Mouse (Mus musculus) kidney, embryonic 15.5 days (tissue): ENCODE results near the gene Fbp1. TPM values are rescaled to one million over a fixed set of nuclear protein-coding genes. Genes with fewer than 3 reads are reported as not detected.

Experiments used
- ATAC-seq: fragments of 200-750 bp; cut with Nextera tagmentation; replicated peaks from 2 replicates; pipeline ENCODE4 v1.8.0; 2017; ENCODE audit warnings: moderate TSS enrichment; ENCODE audit not compliant: low FRiP score
- H3K27ac ChIP-seq: fragments of 300-500 bp; sonication (generic); 2 replicates; pipeline ENCODE4 v1.5.1; 2015; ENCODE audit warnings: mild to moderate bottlenecking, inconsistent platforms
- H3K27me3 ChIP-seq: fragments of 300-500 bp; sonication (generic); 2 replicates; pipeline ENCODE4 v1.6.1; 2015; ENCODE audit warnings: inconsistent platforms
- H3K36me3 ChIP-seq: fragments of 300-500 bp; sonication (generic); 2 replicates; pipeline ENCODE4 v1.6.1; 2015; ENCODE audit warnings: inconsistent platforms
- H3K4me1 ChIP-seq: fragments of 300-500 bp; sonication (generic); 2 replicates; pipeline ENCODE4 v1.6.1; 2015; ENCODE audit warnings: inconsistent platforms
- H3K4me2 ChIP-seq: fragments of 300-500 bp; sonication (generic); 2 replicates; pipeline ENCODE4 v1.6.1; 2015; ENCODE audit warnings: moderate library complexity, mild to moderate bottlenecking, inconsistent platforms
- H3K4me3 ChIP-seq: fragments of 300-500 bp; sonication (generic); replicated peaks from 2 replicates; pipeline ENCODE4 v1.5.1; 2015; ENCODE audit warnings: mild to moderate bottlenecking, inconsistent platforms
- H3K9ac ChIP-seq: fragments of 300-500 bp; sonication (generic); 2 replicates; pipeline ENCODE4 v1.6.1; 2015; ENCODE audit warnings: mild to moderate bottlenecking, inconsistent platforms
- H3K9me3 ChIP-seq: fragments of 300-500 bp; sonication (generic); replicated peaks from 2 replicates; pipeline ENCODE4 v1.6.1; 2016; ENCODE audit warnings: inconsistent platforms
- WGBS: fragments of 180-500 bp; shearing (Covaris S2); methylation state at CpG from one replicate; pipeline ENCODE4 v1.1.7; 2015; ENCODE audit warnings: mixed read lengths; 5-methylcytosine and 5-hydroxymethylcytosine counted together
- polyA plus RNA-seq: library from polyadenylated mRNA; unstranded; fragments of >200 nt; fragmentation: Nextera tagmentation; extraction: Ambion mirVana; gene quantifications from 2 replicates; pipeline ENCODE4 v1.2.1, GENCODE M21; 2015

Fbp1 gene
- polyA plus RNA-seq, 1 experiment from 2014 or later, result 42.4 TPM

- H3K9ac ChIP-seq, result no peak overlapping the region
These were observed 5.2 kb downstream of the Fbp1 start for GRCm38 (mm10) chr13:62882856-62883255.

GRCm38 (mm10) chr13:62881336-62881735 is 6.7 kb downstream of the Fbp1 start:
- Histone ChIP-seq H3K4me3 (no peak overlapping the region), H3K4me1 (peaks cover 7% of the 10 kb centered on the region; the same call in 1 of the 2 replicates), H3K27me3 (0 out of 2 replicates have a peak, but pooled peaks cover 3% of the 10 kb centered on the region), H3K9ac (no peak overlapping the region), H3K36me3 (no peaks in the 10 kb centered on the region), H3K27ac (no peak overlapping the region), H3K4me2 (no peak overlapping the region), H3K9me3 (no peaks in the 10 kb centered on the region)
- no peak for ATAC-seq
- WGBS, result 76% methylated on average over 9 of the region's 9 CpGs

More at GRCm38 (mm10) chr13:62882856-62883255, 5.2 kb downstream of the Fbp1 start:
- Histone ChIP-seq H3K27me3 (peaks cover 17% of the 10 kb centered on the region), H3K9me3 (no peaks in the 10 kb centered on the region), H3K4me3 (no peak overlapping the region), H3K4me1 (peaks cover 13% of the 10 kb centered on the region), H3K27ac (no peak overlapping the region), H3K36me3 (no peaks in the 10 kb centered on the region), H3K4me2 (no peak overlapping the region)
- no peak for ATAC-seq
- WGBS, result 82% methylated on average over 5 of the region's 5 CpGs

- no peak for ATAC-seq
- 42% methylated on average over 8 of the region's 8 CpGs for WGBS
- H3K27me3 ChIP-seq, result no peaks in the 10 kb centered on the region
- H3K4me3 ChIP-seq, result no peak overlapping the region
- no peak overlapping the region for H3K27ac ChIP-seq
- no peak overlapping the region for H3K9ac ChIP-seq
- H3K9me3 ChIP-seq, result no peaks in the 10 kb centered on the region
- no peaks in the 10 kb centered on the region for H3K36me3 ChIP-seq
- peaks cover 7% of the 10 kb centered on the region; the same call in 1 of the 2 replicates for H3K4me1 ChIP-seq
- H3K4me2 ChIP-seq, result no peak overlapping the region
These were observed 8.1 kb downstream of the Fbp1 start for GRCm38 (mm10) chr13:62879831-62880615.

GRCm38 (mm10) chr13:62879411-62879810 is 8.7 kb downstream of the Fbp1 start:
- H3K36me3 ChIP-seq, result no peaks in the 10 kb centered on the region
- no peak for ATAC-seq
- H3K27me3 ChIP-seq, result no peaks in the 10 kb centered on the region
- no peaks in the 10 kb centered on the region for H3K9me3 ChIP-seq
- H3K4me1 ChIP-seq, result peaks cover 7% of the 10 kb centered on the region; the same call in 1 of the 2 replicates
- 39% methylated on average over 6 of the region's 6 CpGs for WGBS
- H3K4me2 ChIP-seq, result no peak overlapping the region
- H3K27ac ChIP-seq, result no peak overlapping the region
- H3K4me3 ChIP-seq, result no peak overlapping the region
- H3K9ac ChIP-seq, result no peak overlapping the region

DNA sequence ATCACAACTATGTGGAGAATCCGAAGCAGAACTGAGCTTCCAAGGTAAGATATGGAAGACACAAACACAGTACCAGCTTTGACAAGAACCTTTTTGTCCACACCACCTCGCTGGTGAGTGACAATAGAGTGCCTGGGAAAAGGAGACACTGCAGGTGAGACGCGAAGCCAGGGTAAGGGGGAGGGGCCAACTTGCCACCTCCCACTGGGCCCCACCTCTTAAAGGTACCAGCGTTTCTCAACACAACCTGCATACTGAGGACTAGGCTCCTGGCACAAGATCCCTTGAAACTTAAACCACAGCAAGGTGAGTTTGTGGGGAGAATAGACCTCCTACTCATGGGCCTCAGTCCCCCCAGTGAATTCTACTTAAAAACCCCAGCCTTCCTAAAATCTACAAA is 10.8 kb downstream of the Fbp1 start:
- Histone ChIP-seq H3K36me3 (no peaks in the 10 kb centered on the region), H3K27me3 (no peaks in the 10 kb centered on the region), H3K9ac (no peak overlapping the region), H3K4me3 (0 out of 2 replicates have a peak overlapping the region, but pooled peaks have one; percentile 7), H3K27ac (no peak overlapping the region), H3K9me3 (no peaks in the 10 kb centered on the region), H3K4me1 (peaks cover 7% of the 10 kb centered on the region; the same call in 1 of the 2 replicates), H3K4me2 (peak overlapping the region; percentile 12; the same call in 1 of the 2 replicates)
- WGBS, result 13% methylated on average over 5 of the region's 5 CpGs
- ATAC-seq, result peak; percentile 66; the same call in 1 of the 2 replicates

- H3K4me2 ChIP-seq, result no peak overlapping the region
- no peak for ATAC-seq
- H3K27ac ChIP-seq, result no peak overlapping the region
- peaks cover 7% of the 10 kb centered on the region; the same call in 1 of the 2 replicates for H3K4me1 ChIP-seq
- no peaks in the 10 kb centered on the region for H3K36me3 ChIP-seq
- 62% methylated on average over 1 of the region's 1 CpGs for WGBS
- no peaks in the 10 kb centered on the region for H3K27me3 ChIP-seq
- no peak overlapping the region for H3K4me3 ChIP-seq
- no peak overlapping the region for H3K9ac ChIP-seq
- no peaks in the 10 kb centered on the region for H3K9me3 ChIP-seq
These were observed 12.0 kb downstream of the Fbp1 start for GRCm38 (mm10) chr13:62876111-62876510.

DNA sequence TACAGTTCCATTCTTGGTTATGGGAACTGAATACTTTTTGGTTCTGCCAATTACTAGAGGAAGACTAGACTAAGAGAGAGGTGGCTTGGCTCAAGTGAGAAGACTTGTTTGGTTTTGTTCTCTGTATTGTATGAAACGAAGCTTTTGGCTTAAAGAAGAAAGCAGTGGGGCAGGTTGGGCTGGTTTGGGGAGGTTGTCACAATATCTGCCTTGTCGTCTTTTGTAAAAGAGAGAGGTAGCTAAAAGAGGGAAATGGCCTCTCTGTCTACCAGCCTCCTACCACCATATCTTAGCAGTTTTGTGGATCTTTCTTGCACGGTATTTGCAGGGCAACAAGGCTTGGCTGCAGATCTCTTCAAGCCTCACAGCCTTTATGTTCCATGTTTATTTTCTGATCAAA is 15.8 kb downstream of the Fbp1 start:
- H3K36me3 ChIP-seq, result no peaks in the 10 kb centered on the region
- H3K4me3 ChIP-seq, result no peak overlapping the region
- H3K27me3 ChIP-seq, result no peaks in the 10 kb centered on the region
- no peaks in the 10 kb centered on the region for H3K9me3 ChIP-seq
- no peak for ATAC-seq
- H3K27ac ChIP-seq, result no peak overlapping the region
- no peak overlapping the region for H3K9ac ChIP-seq
- H3K4me1 ChIP-seq, result no peaks in the 10 kb centered on the region
- WGBS, result 78% methylated on average over 3 of the region's 3 CpGs
- H3K4me2 ChIP-seq, result no peak overlapping the region

- no peak overlapping the region for H3K27ac ChIP-seq
- no peaks in the 10 kb centered on the region for H3K9me3 ChIP-seq
- H3K27me3 ChIP-seq, result no peaks in the 10 kb centered on the region
- no peak overlapping the region for H3K4me3 ChIP-seq
- 63% methylated on average over 2 of the region's 2 CpGs for WGBS
- no peaks in the 10 kb centered on the region for H3K36me3 ChIP-seq
- H3K4me2 ChIP-seq, result no peak overlapping the region
- H3K9ac ChIP-seq, result no peak overlapping the region
- H3K4me1 ChIP-seq, result no peaks in the 10 kb centered on the region
- ATAC-seq, result no peak
These were observed 17.5 kb downstream of the Fbp1 start for GRCm38 (mm10) chr13:62870605-62871004.

- Histone ChIP-seq H3K36me3 (no peaks in the 10 kb centered on the region), H3K27me3 (no peaks in the 10 kb centered on the region), H3K9ac (no peak overlapping the region), H3K4me2 (no peak overlapping the region), H3K4me3 (no peak overlapping the region), H3K4me1 (peaks cover 9% of the 10 kb centered on the region), H3K9me3 (no peaks in the 10 kb centered on the region), H3K27ac (no peak overlapping the region)
- ATAC-seq, result no peak
- 88% methylated on average over 4 of the region's 4 CpGs for WGBS
These were observed 21.3 kb downstream of the Fbp1 start for GRCm38 (mm10) chr13:62866817-62867216.

- 74% methylated on average over 11 of the region's 11 CpGs for WGBS
- Histone ChIP-seq H3K27me3 (no peaks in the 10 kb centered on the region), H3K36me3 (no peaks in the 10 kb centered on the region), H3K9me3 (no peaks in the 10 kb centered on the region), H3K4me2 (no peak overlapping the region), H3K4me3 (no peak overlapping the region), H3K27ac (no peak overlapping the region), H3K9ac (no peak overlapping the region), H3K4me1 (peaks cover 9% of the 10 kb centered on the region)
- ATAC-seq, result no peak
These were observed 22.3 kb downstream of the Fbp1 start for GRCm38 (mm10) chr13:62865651-62866315.

DNA sequence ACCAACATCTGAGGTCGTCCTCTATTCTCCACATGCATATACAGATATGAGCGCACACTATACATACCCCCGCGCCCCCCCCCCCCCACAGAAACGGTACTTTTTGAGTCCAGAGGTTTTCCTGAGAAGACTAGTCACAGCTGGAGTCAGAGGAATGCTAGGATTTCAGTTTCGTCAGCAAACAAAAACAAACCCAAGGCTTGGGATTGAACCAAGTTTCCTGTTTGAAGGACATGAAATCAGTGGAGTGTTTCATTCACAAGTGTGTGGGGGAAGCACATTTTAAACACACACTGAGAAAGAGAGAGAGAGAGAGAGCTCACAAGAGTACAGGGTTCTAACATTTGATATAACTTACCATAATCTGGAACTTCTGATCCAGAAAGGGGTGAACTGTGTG is 24.3 kb downstream of the Fbp1 start:
- Histone ChIP-seq H3K9me3 (no peaks in the 10 kb centered on the region), H3K4me3 (no peak overlapping the region), H3K27ac (0 out of 2 replicates have a peak overlapping the region, but pooled peaks have one; percentile 18), H3K36me3 (no peaks in the 10 kb centered on the region), H3K27me3 (no peaks in the 10 kb centered on the region), H3K4me2 (no peak overlapping the region), H3K9ac (no peak overlapping the region), H3K4me1 (peaks cover 9% of the 10 kb centered on the region)
- 0 out of 2 replicates have a peak, but pooled peaks have one; percentile 33 for ATAC-seq
- WGBS, result 55% methylated on average over 6 of the region's 6 CpGs

- no peak overlapping the region for H3K4me3 ChIP-seq
- H3K4me1 ChIP-seq, result peaks cover 9% of the 10 kb centered on the region
- no peak overlapping the region for H3K9ac ChIP-seq
- H3K9me3 ChIP-seq, result no peaks in the 10 kb centered on the region
- H3K4me2 ChIP-seq, result no peak overlapping the region
- H3K36me3 ChIP-seq, result no peaks in the 10 kb centered on the region
- no peaks in the 10 kb centered on the region for H3K27me3 ChIP-seq
- no peak overlapping the region for H3K27ac ChIP-seq
- no peak for ATAC-seq
- 82% methylated on average over 3 of the region's 3 CpGs for WGBS
These were observed 25.2 kb downstream of the Fbp1 start for GRCm38 (mm10) chr13:62862875-62863274.
